Mouse (Mus musculus) lung, adult 18-20 months (tissue): ENCODE results near the gene Prkcq.
A peak's percentile ranks its signal among the peaks of the same experiment; 100 is the strongest.

ENCODE experiments used
- DNase-seq, 2 experiments: peaks; one replicate each; pipeline ENCODE4 v3.0.0; 2022; ENCODE audit warnings: mixed read lengths in 2 of 2

Prkcq gene

DNA sequence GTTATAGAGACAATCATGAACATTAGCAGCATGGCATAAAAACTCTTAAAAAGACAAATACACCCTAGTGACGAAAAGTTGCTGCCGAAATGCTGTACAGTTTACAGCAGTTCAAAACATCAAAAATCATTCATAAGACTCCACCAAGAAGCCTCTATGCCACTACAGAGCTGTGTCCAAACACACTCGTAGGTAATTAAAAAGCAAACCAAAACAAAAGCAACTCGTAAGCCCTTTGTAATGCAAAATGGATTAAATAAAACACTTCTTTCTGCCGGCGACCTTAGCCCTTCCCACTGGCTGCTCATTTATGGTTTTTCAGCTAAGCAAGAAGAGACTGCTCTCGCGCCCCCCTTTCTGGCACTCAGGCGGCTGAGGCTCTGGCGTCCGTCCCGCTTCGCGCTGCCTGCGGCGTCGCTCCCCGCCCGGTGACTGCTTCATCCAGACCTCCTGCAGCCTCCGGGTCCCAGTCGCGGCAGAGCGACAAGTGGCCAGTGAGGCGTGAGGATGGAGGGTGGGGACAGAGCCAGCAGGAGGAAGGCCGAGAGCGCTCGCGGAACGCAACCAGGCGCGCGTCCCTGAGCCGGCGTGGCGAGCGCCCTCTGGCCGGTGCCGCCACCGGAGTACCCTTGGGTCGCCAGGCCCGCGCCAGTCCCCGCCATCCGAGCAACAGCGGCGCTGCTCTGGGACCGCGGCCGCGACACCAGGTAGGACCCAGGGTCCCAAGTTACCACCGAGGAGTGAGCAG is at the start of gene Prkcq:
Gene Prkcq (plus strand): TSS at position 355 of the 748 bp plus-strand sequence.
- DNase-seq, result peak; percentile 36 to 44

- DNase-seq, result no peak
Observed at GRCm38 (mm10) chr2:11130881-11131280, 41.0 kb upstream of the Prkcq start.

GRCm38 (mm10) chr2:11135718-11136117 is 36.2 kb upstream of the Prkcq start:
- DNase-seq, result no peak

- DNase-seq, result no peak
Observed at GRCm38 (mm10) chr2:11138076-11138475, 33.8 kb upstream of the Prkcq start.

GRCm38 (mm10) chr2:11139518-11140152 is 32.3 kb upstream of the Prkcq start:
- DNase-seq, result no peak

- no peak for DNase-seq
Observed at GRCm38 (mm10) chr2:11140385-11140784, 31.5 kb upstream of the Prkcq start.

DNA sequence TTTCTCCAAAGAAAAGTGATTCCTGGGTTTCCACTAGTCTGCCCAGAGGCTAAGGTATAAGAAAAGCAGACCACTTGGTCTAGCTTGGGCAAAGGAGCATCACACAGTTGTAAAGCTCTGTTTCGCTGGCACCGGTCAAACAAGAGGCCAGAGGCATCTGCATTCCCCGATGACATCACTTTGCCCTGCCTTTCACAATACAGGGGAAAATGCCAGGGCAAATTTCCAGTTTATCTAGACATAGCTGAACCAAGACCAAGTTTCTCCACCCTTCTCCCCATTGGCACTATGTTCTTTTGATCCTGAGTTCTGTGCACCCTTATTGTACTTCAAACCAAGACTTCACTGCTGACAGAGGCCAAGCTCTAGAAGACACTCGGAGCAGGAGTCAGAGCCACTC is 22.8 kb upstream of the Prkcq start:
- no peak for DNase-seq

DNA sequence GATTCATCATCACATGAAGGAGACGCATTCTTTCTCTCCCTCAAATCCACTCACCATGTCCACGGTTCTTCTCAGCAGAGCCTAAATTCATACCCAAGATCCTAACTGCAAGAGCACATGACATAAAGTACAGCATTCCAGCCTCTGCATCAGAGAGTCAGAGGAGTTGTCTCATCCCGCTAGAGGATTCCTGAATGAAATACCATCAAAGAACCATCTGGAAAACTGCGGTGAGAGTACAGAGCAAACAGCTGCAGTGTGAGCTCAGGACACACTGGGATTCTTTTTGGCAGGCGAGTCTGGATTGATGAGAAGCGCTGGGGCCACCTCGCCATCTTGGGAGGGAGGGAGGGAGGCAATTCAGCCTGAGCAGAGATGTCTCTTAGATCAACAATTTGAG is 20.9 kb upstream of the Prkcq start:
- no peak for DNase-seq

- DNase-seq, result no peak
Observed at GRCm38 (mm10) chr2:11151655-11152323, 20.1 kb upstream of the Prkcq start.

DNA sequence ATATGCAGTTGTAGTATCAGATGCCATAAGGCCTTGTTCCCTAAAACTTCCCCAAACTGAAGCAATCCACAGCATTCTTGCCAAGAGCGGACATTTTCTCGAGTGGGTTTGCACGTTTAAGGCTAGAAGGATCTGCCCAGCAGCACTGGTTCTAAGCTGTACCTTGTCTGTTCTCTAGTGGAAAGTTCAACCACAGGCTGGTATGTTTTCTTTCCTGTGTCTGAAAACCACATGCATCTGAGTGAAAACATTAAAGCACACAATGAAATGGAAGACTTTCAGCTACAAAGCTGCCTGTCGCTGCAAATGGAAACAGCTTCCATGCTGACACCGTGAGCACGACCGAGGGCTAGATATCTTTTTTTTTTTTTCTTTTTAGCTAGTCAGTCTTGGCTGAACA is 12.3 kb upstream of the Prkcq start:
- no peak for DNase-seq

DNA sequence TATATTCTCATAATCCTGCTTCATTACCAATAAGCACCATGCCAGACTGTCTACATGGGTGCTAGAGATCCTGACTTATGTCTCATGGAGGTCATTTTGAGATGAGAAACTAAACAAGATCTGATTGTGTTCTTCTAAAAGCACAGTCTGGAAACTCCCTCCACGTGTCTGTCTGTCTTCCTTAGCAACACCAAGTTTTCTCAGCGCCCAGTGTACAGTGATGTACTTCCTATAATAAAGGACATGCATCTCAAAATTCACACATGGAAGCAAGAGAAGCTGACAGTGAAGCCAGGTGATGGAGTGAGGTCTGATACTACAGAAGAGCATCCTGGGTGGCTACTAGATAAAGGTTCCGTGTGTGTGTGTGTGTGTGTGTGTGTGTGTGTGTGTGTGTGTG is 11.2 kb upstream of the Prkcq start:
- DNase-seq, result no peak

GRCm38 (mm10) chr2:11161336-11161735 is 10.6 kb upstream of the Prkcq start:
- DNase-seq, result no peak

DNA sequence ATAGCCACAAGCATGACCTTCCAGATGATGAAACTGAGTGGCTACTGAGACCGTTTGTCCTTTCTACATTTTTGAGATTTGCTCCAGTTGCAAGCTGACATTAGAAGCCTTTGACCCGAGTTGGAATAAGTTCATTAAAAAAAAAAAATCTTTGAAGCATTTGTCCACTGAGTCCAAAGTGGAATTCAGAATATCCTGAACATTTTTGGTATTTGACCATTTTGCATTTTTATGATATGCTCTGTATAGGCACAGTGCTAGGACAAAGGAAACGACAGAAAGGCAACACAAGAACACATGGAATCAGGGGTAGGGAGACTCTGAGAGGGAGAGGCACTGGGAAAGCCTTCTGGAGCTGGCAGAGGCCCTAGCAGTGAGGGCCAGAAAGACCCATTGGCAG is 9.2 kb upstream of the Prkcq start:
- DNase-seq, result no peak

- DNase-seq, result no peak
Observed at GRCm38 (mm10) chr2:11164170-11164569, 7.7 kb upstream of the Prkcq start.

GRCm38 (mm10) chr2:11169721-11170335 is 2.1 kb upstream of the Prkcq start:
- DNase-seq, result no peak

- no peak for DNase-seq
Observed at GRCm38 (mm10) chr2:11172831-11173414, 1.0 kb downstream of the Prkcq start.

GRCm38 (mm10) chr2:11173521-11173920 is 1.6 kb downstream of the Prkcq start:
- DNase-seq, result no peak

GRCm38 (mm10) chr2:11174101-11174500 is 2.2 kb downstream of the Prkcq start:
- no peak for DNase-seq

GRCm38 (mm10) chr2:11177880-11178279 is 6.0 kb downstream of the Prkcq start:
- DNase-seq, result no peak

GRCm38 (mm10) chr2:11181510-11181909 is 9.6 kb downstream of the Prkcq start:
- no peak for DNase-seq

DNA sequence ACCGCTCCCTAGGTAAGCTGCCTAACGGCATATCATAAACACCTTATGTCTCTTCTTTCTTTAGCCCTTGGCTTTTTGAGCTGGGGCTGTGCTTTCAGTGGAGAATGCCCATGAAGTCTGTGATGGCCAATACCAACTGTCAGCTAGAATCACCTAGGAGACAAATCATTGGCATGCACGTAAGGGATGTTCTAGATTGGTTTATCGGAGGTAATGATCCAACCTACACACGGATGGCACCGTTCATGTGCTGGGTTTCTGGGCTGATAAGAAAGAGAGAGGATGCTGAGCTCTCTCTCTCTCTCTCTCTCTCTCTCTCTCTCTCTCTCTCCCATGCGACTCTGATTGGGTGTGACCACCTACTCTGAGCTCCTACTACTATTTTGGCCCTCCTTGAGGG is 10.2 kb downstream of the Prkcq start:
- no peak for DNase-seq

DNA sequence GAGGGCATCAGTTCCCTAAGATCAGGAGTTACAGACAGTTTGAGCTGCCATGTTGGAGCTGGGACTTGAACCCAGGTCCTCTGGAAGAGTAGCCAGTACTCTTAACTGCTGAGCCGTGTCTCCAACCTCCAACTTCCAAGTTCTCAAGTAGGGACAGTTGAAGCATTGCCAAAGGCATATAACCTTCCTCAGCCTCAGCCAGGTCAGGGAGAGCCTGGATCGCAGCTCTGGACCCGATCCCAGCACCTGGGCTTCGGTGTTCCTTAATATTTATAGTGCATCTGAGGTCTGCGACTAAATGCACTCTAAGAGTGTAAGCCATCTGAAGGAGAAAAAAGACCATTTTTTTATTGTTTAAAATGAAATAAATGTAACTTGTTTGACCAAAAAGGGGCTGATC is 12.1 kb downstream of the Prkcq start:
- no peak for DNase-seq

GRCm38 (mm10) chr2:11186586-11186985 is 14.7 kb downstream of the Prkcq start:
- no peak for DNase-seq
